Mouse (Mus musculus): ENCODE data around the gene Six2. TPM values are rescaled to one million over a fixed set of nuclear protein-coding genes. Genes with fewer than 3 reads are reported as not detected.

The Six2 gene
- polyA plus RNA-seq, 1 experiment from 2014 or later = 0.33 TPM

GRCm38 (mm10) chr17:85680851-85681550, 7.1 kb downstream of the Six2 start:
- Histone ChIP-seq H3K36me3 (ENCODE audit: control insufficient read depth, insufficient read depth, low read length) (no peaks in the 10 kb centered on the region), H3K27ac (ENCODE audit: low read length) (no peak overlapping the region), H3K9ac (ENCODE audit: low read depth, low read length) (no peak overlapping the region), H3K4me3 (ENCODE audit: low read depth, low read length) (no peak overlapping the region), H3K4me1 (ENCODE audit: control insufficient read depth, insufficient read depth, low read length) (no peaks in the 10 kb centered on the region; the same call in 1 of the 2 replicates), H3K4me2 (ENCODE audit: low read length) (no peak overlapping the region), H3K27me3 (ENCODE audit: control insufficient read depth, insufficient read depth, low read depth, low read length) (peaks cover 59% of the 10 kb centered on the region), H3K9me3 (replicated peaks; ENCODE audit: control insufficient read depth, low read length, poor library complexity, severe bottlenecking) (no peaks in the 10 kb centered on the region)
- 2% methylated on average over 19 of the region's 19 CpGs for WGBS
- ATAC-seq = no peak

- WGBS = 4% methylated on average over 21 of the region's 21 CpGs
- Histone ChIP-seq H3K27me3 (ENCODE audit: control insufficient read depth, insufficient read depth, low read depth, low read length) (peaks cover 52% of the 10 kb centered on the region), H3K4me1 (ENCODE audit: control insufficient read depth, insufficient read depth, low read length) (no peaks in the 10 kb centered on the region; the same call in 1 of the 2 replicates), H3K9me3 (replicated peaks; ENCODE audit: control insufficient read depth, low read length, poor library complexity, severe bottlenecking) (no peaks in the 10 kb centered on the region), H3K4me3 (ENCODE audit: low read depth, low read length) (no peak overlapping the region; the same call in 1 of the 2 replicates), H3K9ac (ENCODE audit: low read depth, low read length) (no peak overlapping the region), H3K4me2 (ENCODE audit: low read length) (0 out of 2 replicates have a peak overlapping the region, but pooled peaks have one; percentile 11), H3K27ac (ENCODE audit: low read length) (no peak overlapping the region), H3K36me3 (ENCODE audit: control insufficient read depth, insufficient read depth, low read length) (no peaks in the 10 kb centered on the region)
- no peak for ATAC-seq
Measured at GRCm38 (mm10) chr17:85680116-85680850, 7.8 kb downstream of the Six2 start.

GRCm38 (mm10) chr17:85679651-85680050, 8.4 kb downstream of the Six2 start:
- Histone ChIP-seq H3K36me3 (ENCODE audit: control insufficient read depth, insufficient read depth, low read length) (no peaks in the 10 kb centered on the region), H3K27ac (ENCODE audit: low read length) (no peak overlapping the region), H3K4me2 (ENCODE audit: low read length) (0 out of 2 replicates have a peak overlapping the region, but pooled peaks have one; percentile 11), H3K9ac (ENCODE audit: low read depth, low read length) (no peak overlapping the region), H3K4me1 (ENCODE audit: control insufficient read depth, insufficient read depth, low read length) (no peaks in the 10 kb centered on the region; the same call in 1 of the 2 replicates), H3K27me3 (ENCODE audit: control insufficient read depth, insufficient read depth, low read depth, low read length) (peaks cover 50% of the 10 kb centered on the region), H3K4me3 (ENCODE audit: low read depth, low read length) (no peak overlapping the region; the same call in 1 of the 2 replicates), H3K9me3 (replicated peaks; ENCODE audit: control insufficient read depth, low read length, poor library complexity, severe bottlenecking) (no peaks in the 10 kb centered on the region)
- no peak for ATAC-seq
- WGBS = 1% methylated on average over 15 of the region's 15 CpGs

- Histone ChIP-seq H3K36me3 (ENCODE audit: control insufficient read depth, insufficient read depth, low read length) (no peaks in the 10 kb centered on the region), H3K4me2 (ENCODE audit: low read length) (peak overlapping the region; percentile 54), H3K27me3 (ENCODE audit: control insufficient read depth, insufficient read depth, low read depth, low read length) (peaks cover 15% of the 10 kb centered on the region), H3K27ac (ENCODE audit: low read length) (no peak overlapping the region), H3K4me3 (ENCODE audit: low read depth, low read length) (peak overlapping the region; percentile 27), H3K9ac (ENCODE audit: low read depth, low read length) (no peak overlapping the region), H3K4me1 (ENCODE audit: control insufficient read depth, insufficient read depth, low read length) (no peaks in the 10 kb centered on the region), H3K9me3 (replicated peaks; ENCODE audit: control insufficient read depth, low read length, poor library complexity, severe bottlenecking) (no peaks in the 10 kb centered on the region)
- ATAC-seq = peak; percentile 85
- WGBS = 2% methylated on average over 20 of the region's 20 CpGs
Measured at GRCm38 (mm10) chr17:85664618-85665320, 23.3 kb downstream of the Six2 start.

- Histone ChIP-seq H3K27ac (ENCODE audit: low read length) (no peak overlapping the region), H3K36me3 (ENCODE audit: control insufficient read depth, insufficient read depth, low read length) (no peaks in the 10 kb centered on the region), H3K4me3 (ENCODE audit: low read depth, low read length) (no peak overlapping the region), H3K27me3 (ENCODE audit: control insufficient read depth, insufficient read depth, low read depth, low read length) (peaks cover 15% of the 10 kb centered on the region), H3K9me3 (replicated peaks; ENCODE audit: control insufficient read depth, low read length, poor library complexity, severe bottlenecking) (no peaks in the 10 kb centered on the region), H3K9ac (ENCODE audit: low read depth, low read length) (no peak overlapping the region), H3K4me1 (ENCODE audit: control insufficient read depth, insufficient read depth, low read length) (no peaks in the 10 kb centered on the region), H3K4me2 (ENCODE audit: low read length) (peak overlapping the region; percentile 54)
- 33% methylated on average over 2 of the region's 2 CpGs for WGBS
- ATAC-seq = peak; percentile 51; the same call in 1 of the 2 replicates
Measured at GRCm38 (mm10) chr17:85664202-85664601, 23.9 kb downstream of the Six2 start.

- Histone ChIP-seq H3K4me1 (ENCODE audit: control insufficient read depth, insufficient read depth, low read length) (no peaks in the 10 kb centered on the region), H3K9me3 (replicated peaks; ENCODE audit: control insufficient read depth, low read length, poor library complexity, severe bottlenecking) (no peaks in the 10 kb centered on the region), H3K9ac (ENCODE audit: low read depth, low read length) (no peak overlapping the region), H3K4me2 (ENCODE audit: low read length) (no peak overlapping the region), H3K36me3 (ENCODE audit: control insufficient read depth, insufficient read depth, low read length) (no peaks in the 10 kb centered on the region), H3K27me3 (ENCODE audit: control insufficient read depth, insufficient read depth, low read depth, low read length) (peaks cover 9% of the 10 kb centered on the region), H3K27ac (ENCODE audit: low read length) (no peak overlapping the region), H3K4me3 (ENCODE audit: low read depth, low read length) (no peak overlapping the region)
- no peak for ATAC-seq
- 74% methylated on average over 5 of the region's 5 CpGs for WGBS
Measured at GRCm38 (mm10) chr17:85661521-85661920, 26.6 kb downstream of the Six2 start.

- Histone ChIP-seq H3K36me3 (ENCODE audit: control insufficient read depth, insufficient read depth, low read length) (no peaks in the 10 kb centered on the region), H3K4me2 (ENCODE audit: low read length) (no peak overlapping the region), H3K4me3 (ENCODE audit: low read depth, low read length) (no peak overlapping the region), H3K4me1 (ENCODE audit: control insufficient read depth, insufficient read depth, low read length) (no peaks in the 10 kb centered on the region), H3K27ac (ENCODE audit: low read length) (no peak overlapping the region), H3K27me3 (ENCODE audit: control insufficient read depth, insufficient read depth, low read depth, low read length) (peaks cover 9% of the 10 kb centered on the region), H3K9me3 (replicated peaks; ENCODE audit: control insufficient read depth, low read length, poor library complexity, severe bottlenecking) (no peaks in the 10 kb centered on the region), H3K9ac (ENCODE audit: low read depth, low read length) (no peak overlapping the region)
- no peak for ATAC-seq
- WGBS = 68% methylated on average over 1 of the region's 1 CpGs
Measured at GRCm38 (mm10) chr17:85660016-85660415, 28.1 kb downstream of the Six2 start.

- Histone ChIP-seq H3K4me3 (ENCODE audit: low read depth, low read length) (peak overlapping the region; percentile 38), H3K9ac (ENCODE audit: low read depth, low read length) (peak overlapping the region; percentile 32; the same call in 1 of the 2 replicates), H3K36me3 (ENCODE audit: control insufficient read depth, insufficient read depth, low read length) (no peaks in the 10 kb centered on the region), H3K4me2 (ENCODE audit: low read length) (peak overlapping the region; percentile 66), H3K27ac (ENCODE audit: low read length) (no peak overlapping the region), H3K27me3 (ENCODE audit: control insufficient read depth, insufficient read depth, low read depth, low read length) (peaks cover 22% of the 10 kb centered on the region), H3K4me1 (ENCODE audit: control insufficient read depth, insufficient read depth, low read length) (peaks cover 7% of the 10 kb centered on the region), H3K9me3 (replicated peaks; ENCODE audit: control insufficient read depth, low read length, poor library complexity, severe bottlenecking) (no peaks in the 10 kb centered on the region)
- 2% methylated on average over 34 of the region's 36 CpGs for WGBS
- peak; percentile 85 for ATAC-seq
Measured at GRCm38 (mm10) chr17:85645718-85646665, 42.1 kb downstream of the Six2 start.

All from midbrain, embryonic 16.5 days (tissue).